Mouse (Mus musculus): ENCODE measurements at regions not wholly inside any gene's neighbourhood (a gene's known extent, or its start where the extent isn't known, plus 50 kb on each side); places are given as distances from the start of the nearest gene placed in this dataset.

DNA sequence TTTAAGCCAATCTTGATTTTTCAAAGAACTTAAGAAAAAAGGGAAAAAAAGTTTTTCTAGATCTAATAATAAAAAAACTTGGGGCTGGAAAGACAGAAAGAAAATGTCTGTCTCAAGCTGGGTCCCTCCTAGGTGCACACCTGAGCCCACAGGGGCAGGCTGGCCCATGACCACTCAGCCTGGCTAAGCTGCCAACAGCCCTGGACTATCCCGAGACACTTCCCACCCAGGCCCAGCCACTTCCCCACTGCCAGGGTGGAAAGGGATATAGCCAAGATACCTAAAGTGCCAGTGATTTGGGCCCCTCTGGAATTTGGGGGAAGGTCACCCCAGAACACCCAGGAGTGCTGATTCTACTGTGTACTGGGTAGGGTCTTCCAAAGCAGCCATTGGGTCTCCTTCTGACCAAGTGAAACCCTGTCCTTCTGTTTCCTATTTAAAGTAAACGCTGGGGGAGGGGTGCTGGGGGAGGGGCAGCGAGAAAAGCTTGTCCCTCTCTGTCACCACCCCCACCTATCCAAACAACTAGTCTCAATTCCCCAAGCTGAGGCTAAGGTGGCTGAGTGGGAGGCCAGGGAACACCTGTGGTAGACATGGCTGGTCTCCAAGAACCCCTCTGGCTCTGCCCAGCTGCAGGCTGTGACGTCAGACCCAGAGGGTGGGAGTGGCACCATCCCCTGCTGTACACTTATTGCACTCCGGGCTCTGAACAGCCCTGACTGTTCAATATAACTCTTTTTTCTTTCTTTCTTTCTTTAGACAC lies 62.6 kb downstream of the Mcfd2 start:
- no peaks in the 10 kb centered on the region for H3K9me3 ChIP-seq
- no peaks in the 10 kb centered on the region for H3K27me3 ChIP-seq
- no peaks in the 10 kb centered on the region for H3K36me3 ChIP-seq
- ATAC-seq (ENCODE audit: low FRiP score, low read depth) = peak; percentile 55
- no peak overlapping the region for H3K9ac ChIP-seq
- peak overlapping the region; percentile 7; the same call in 1 of the 2 replicates for H3K4me2 ChIP-seq (replicated peaks)
- no peak overlapping the region for H3K4me3 ChIP-seq
- 22% methylated on average over 5 of the region's 5 CpGs for WGBS
- H3K4me1 ChIP-seq = peaks cover 66% of the 10 kb centered on the region
- H3K27ac ChIP-seq = peak overlapping the region; percentile 58

DNA sequence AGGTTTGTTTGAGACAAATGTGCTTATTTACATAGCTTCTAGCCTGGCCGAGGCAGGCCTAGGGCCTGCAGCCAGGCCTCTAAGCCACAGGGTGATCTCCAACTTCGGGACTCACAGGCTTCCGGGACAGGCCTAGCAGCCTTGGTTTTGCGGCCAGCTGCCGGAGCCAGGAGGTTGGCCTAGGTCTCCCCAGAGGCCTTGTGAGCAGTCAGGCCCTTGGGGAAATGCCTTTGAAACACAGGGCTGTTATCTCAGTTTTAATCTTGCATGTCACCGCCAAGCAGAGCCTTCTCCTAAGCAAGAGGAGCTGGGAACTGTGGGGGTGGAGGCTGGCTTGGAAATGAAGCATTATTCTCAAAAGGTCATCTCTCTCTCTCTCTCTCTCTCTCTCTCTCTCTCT lies 63.2 kb downstream of the Mcfd2 start:
- H3K27me3 ChIP-seq = no peaks in the 10 kb centered on the region
- H3K4me2 ChIP-seq (replicated peaks) = no peak overlapping the region
- ATAC-seq (ENCODE audit: low FRiP score, low read depth) = no peak
- H3K9me3 ChIP-seq = no peaks in the 10 kb centered on the region
- H3K4me1 ChIP-seq = peaks cover 64% of the 10 kb centered on the region
- peak overlapping the region; percentile 78 for H3K27ac ChIP-seq
- WGBS = 30% methylated on average over 6 of the region's 6 CpGs
- H3K4me3 ChIP-seq = no peak overlapping the region
- H3K9ac ChIP-seq = no peak overlapping the region
- no peaks in the 10 kb centered on the region for H3K36me3 ChIP-seq

GRCm38 (mm10) chr17:87200721-87201242 lies 65.0 kb downstream of the Mcfd2 start:
- Histone ChIP-seq H3K9ac (no peak overlapping the region), H3K9me3 (no peaks in the 10 kb centered on the region), H3K4me1 (peaks cover 62% of the 10 kb centered on the region), H3K4me2 (replicated peaks) (no peak overlapping the region), H3K27ac (peak overlapping the region; percentile 80), H3K27me3 (no peaks in the 10 kb centered on the region), H3K4me3 (no peak overlapping the region), H3K36me3 (no peaks in the 10 kb centered on the region)
- 38% methylated on average over 3 of the region's 3 CpGs for WGBS
- peak; percentile 64; the same call in 1 of the 2 replicates for ATAC-seq (ENCODE audit: low FRiP score, low read depth)

DNA sequence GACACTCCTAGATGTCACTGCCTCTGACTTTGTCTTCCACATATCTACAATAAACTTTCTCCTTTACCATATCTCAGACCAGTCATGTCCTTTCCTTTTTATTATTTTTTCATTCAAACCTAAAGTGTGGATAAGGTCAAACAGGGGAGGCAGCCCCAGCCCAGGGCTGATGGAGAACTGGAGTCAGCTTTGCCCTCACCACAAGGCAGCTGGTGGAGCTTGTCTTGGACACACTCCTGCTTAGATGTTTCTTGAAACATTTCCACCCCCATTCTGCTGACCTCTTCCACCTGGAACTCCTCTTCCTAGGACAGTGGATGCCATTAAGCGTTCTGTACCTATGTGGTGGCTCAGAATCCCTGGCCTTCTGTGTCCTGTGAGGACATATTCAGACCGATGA lies 65.6 kb downstream of the Mcfd2 start:
- ATAC-seq (ENCODE audit: low FRiP score, low read depth) = no peak
- WGBS = 85% methylated on average over 2 of the region's 2 CpGs
- no peaks in the 10 kb centered on the region for H3K27me3 ChIP-seq
- H3K4me2 ChIP-seq (replicated peaks) = no peak overlapping the region
- H3K9me3 ChIP-seq = no peaks in the 10 kb centered on the region
- H3K9ac ChIP-seq = no peak overlapping the region
- no peak overlapping the region for H3K4me3 ChIP-seq
- H3K36me3 ChIP-seq = no peaks in the 10 kb centered on the region
- peak overlapping the region; percentile 80 for H3K27ac ChIP-seq
- H3K4me1 ChIP-seq = peaks cover 62% of the 10 kb centered on the region

GRCm38 (mm10) chr17:87199134-87199533 lies 66.6 kb downstream of the Mcfd2 start:
- H3K9ac ChIP-seq = no peak overlapping the region
- H3K4me2 ChIP-seq (replicated peaks) = no peak overlapping the region
- H3K36me3 ChIP-seq = no peaks in the 10 kb centered on the region
- no peak overlapping the region for H3K4me3 ChIP-seq
- ATAC-seq (ENCODE audit: low FRiP score, low read depth) = no peak
- H3K27ac ChIP-seq = no peak overlapping the region
- H3K27me3 ChIP-seq = no peaks in the 10 kb centered on the region
- H3K9me3 ChIP-seq = no peaks in the 10 kb centered on the region
- WGBS = 91% methylated on average over 3 of the region's 3 CpGs
- peaks cover 67% of the 10 kb centered on the region for H3K4me1 ChIP-seq

GRCm38 (mm10) chr17:87197434-87197833 lies 68.3 kb downstream of the Mcfd2 start:
- Histone ChIP-seq H3K4me2 (replicated peaks) (no peak overlapping the region), H3K9ac (no peak overlapping the region), H3K36me3 (no peaks in the 10 kb centered on the region), H3K9me3 (peaks cover 4% of the 10 kb centered on the region; the same call in 1 of the 2 replicates), H3K4me3 (no peak overlapping the region), H3K27me3 (no peaks in the 10 kb centered on the region), H3K27ac (no peak overlapping the region), H3K4me1 (peaks cover 60% of the 10 kb centered on the region)
- no peak for ATAC-seq (ENCODE audit: low FRiP score, low read depth)
- WGBS = 95% methylated on average over 4 of the region's 4 CpGs

GRCm38 (mm10) chr17:87194639-87195038 lies 71.1 kb downstream of the Mcfd2 start:
- H3K27ac ChIP-seq = no peak overlapping the region
- WGBS = 63% methylated on average over 11 of the region's 11 CpGs

GRCm38 (mm10) chr17:87193482-87193881 lies 72.3 kb downstream of the Mcfd2 start:
- Histone ChIP-seq H3K4me2 (replicated peaks) (no peak overlapping the region), H3K4me3 (no peak overlapping the region), H3K9me3 (peaks cover 10% of the 10 kb centered on the region; the same call in 1 of the 2 replicates), H3K27ac (no peak overlapping the region), H3K36me3 (no peaks in the 10 kb centered on the region), H3K4me1 (peaks cover 33% of the 10 kb centered on the region), H3K27me3 (no peaks in the 10 kb centered on the region), H3K9ac (no peak overlapping the region)
- 0 out of 2 replicates have a peak, but pooled peaks have one; percentile 62 for ATAC-seq (ENCODE audit: low FRiP score, low read depth)
- 6% methylated on average over 7 of the region's 7 CpGs for WGBS

More at GRCm38 (mm10) chr17:87194639-87195038, 71.1 kb downstream of the Mcfd2 start:
- 0 out of 2 replicates have a peak, but pooled peaks have one; percentile 12 for ATAC-seq (ENCODE audit: low FRiP score, low read depth)
- Histone ChIP-seq H3K9me3 (peaks cover 10% of the 10 kb centered on the region; the same call in 1 of the 2 replicates), H3K4me1 (peaks cover 37% of the 10 kb centered on the region), H3K27me3 (no peaks in the 10 kb centered on the region), H3K9ac (no peak overlapping the region), H3K36me3 (no peaks in the 10 kb centered on the region), H3K4me2 (replicated peaks) (no peak overlapping the region), H3K4me3 (no peak overlapping the region)

DNA sequence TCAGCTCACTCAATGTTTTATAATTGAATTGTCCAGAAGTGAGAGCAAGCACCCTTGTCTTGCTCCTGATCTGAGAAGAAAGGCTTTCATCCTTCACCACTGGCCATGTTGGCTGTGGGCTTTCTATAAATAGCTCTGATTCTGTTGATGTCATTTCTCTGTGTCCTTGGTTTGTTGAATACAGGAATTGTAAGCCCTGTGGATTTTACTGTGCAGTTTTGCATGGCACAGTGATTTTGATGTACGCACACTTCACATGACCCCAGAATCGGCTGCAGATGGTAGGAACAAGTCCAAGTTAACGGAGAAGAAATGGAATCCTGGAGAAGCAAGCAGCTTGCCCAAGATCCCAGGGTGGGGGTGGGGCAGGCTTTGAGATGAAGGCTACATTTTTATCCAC lies 76.1 kb downstream of the Mcfd2 start:
- Histone ChIP-seq H3K27ac (no peak overlapping the region), H3K9ac (no peak overlapping the region), H3K36me3 (no peaks in the 10 kb centered on the region), H3K4me1 (peaks cover 48% of the 10 kb centered on the region), H3K27me3 (peaks cover 12% of the 10 kb centered on the region; the same call in 1 of the 2 replicates), H3K9me3 (peaks cover 10% of the 10 kb centered on the region; the same call in 1 of the 2 replicates), H3K4me3 (no peak overlapping the region), H3K4me2 (replicated peaks) (no peak overlapping the region)
- no peak for ATAC-seq (ENCODE audit: low FRiP score, low read depth)
- 45% methylated on average over 3 of the region's 3 CpGs for WGBS

All from limb, embryonic 13.5 days (tissue).